Mouse (Mus musculus): ENCODE measurements around the gene Ncaph2.
A peak's percentile ranks its signal among the peaks of the same experiment; 100 is the strongest.

Gene Ncaph2

GRCm38 (mm10) chr15:89355241-89356187, at the start of gene Ncaph2, which contains the start of gene Lmf2:
Gene Ncaph2 (plus strand): TSS chr15:89355719.
Gene Lmf2 (minus strand): TSS chr15:89355659.
- peak; percentile 94 to 95 for DNase-seq (ENCODE audit: low spot score in 2 of 2)

GRCm38 (mm10) chr15:89305966-89306365, 49.6 kb upstream of the Ncaph2 start:
- DNase-seq (ENCODE audit: low spot score in 2 of 2): no peak

- no peak for DNase-seq (ENCODE audit: low spot score in 2 of 2)
These were observed 48.1 kb upstream of the Ncaph2 start for GRCm38 (mm10) chr15:89307461-89307860.

- no peak for DNase-seq (ENCODE audit: low spot score in 2 of 2)
These were observed 46.9 kb upstream of the Ncaph2 start for GRCm38 (mm10) chr15:89308406-89309139.

GRCm38 (mm10) chr15:89309962-89310498, 45.5 kb upstream of the Ncaph2 start:
- no peak for DNase-seq (ENCODE audit: low spot score in 2 of 2)

GRCm38 (mm10) chr15:89313359-89313758, 42.2 kb upstream of the Ncaph2 start:
- DNase-seq (ENCODE audit: low spot score in 2 of 2): no peak

GRCm38 (mm10) chr15:89314107-89314506, 41.4 kb upstream of the Ncaph2 start:
- no peak for DNase-seq (ENCODE audit: low spot score in 2 of 2)

- DNase-seq (ENCODE audit: low spot score in 2 of 2): peak in 1 of 2 experiments; percentile 38
These were observed 40.9 kb upstream of the Ncaph2 start for GRCm38 (mm10) chr15:89314511-89315189.

GRCm38 (mm10) chr15:89315190-89315731, 40.3 kb upstream of the Ncaph2 start, which contains the start of gene Sbf1:
Gene Sbf1 (minus strand): TSS chr15:89315311.
- peak; percentile 99 for DNase-seq (ENCODE audit: low spot score in 2 of 2)

GRCm38 (mm10) chr15:89316146-89316545, 39.4 kb upstream of the Ncaph2 start:
- no peak for DNase-seq (ENCODE audit: low spot score in 2 of 2)

- no peak for DNase-seq (ENCODE audit: low spot score in 2 of 2)
These were observed 34.3 kb upstream of the Ncaph2 start for GRCm38 (mm10) chr15:89321264-89321663.

- no peak for DNase-seq (ENCODE audit: low spot score in 2 of 2)
These were observed 32.6 kb upstream of the Ncaph2 start, which contains the start of gene Adm2 for GRCm38 (mm10) chr15:89322670-89323522. Gene Adm2 (plus strand): TSS chr15:89322720.

GRCm38 (mm10) chr15:89323656-89324055, 31.9 kb upstream of the Ncaph2 start:
- no peak for DNase-seq (ENCODE audit: low spot score in 2 of 2)

- no peak for DNase-seq (ENCODE audit: low spot score in 2 of 2)
These were observed 29.1 kb upstream of the Ncaph2 start for GRCm38 (mm10) chr15:89326441-89326840.

GRCm38 (mm10) chr15:89334271-89334670, 21.2 kb upstream of the Ncaph2 start, which contains the start of gene Miox:
Gene Miox (plus strand): TSS chr15:89334398.
- no peak for DNase-seq (ENCODE audit: low spot score in 2 of 2)

- DNase-seq (ENCODE audit: low spot score in 2 of 2): no peak
These were observed 20.6 kb upstream of the Ncaph2 start for GRCm38 (mm10) chr15:89334774-89335537.

GRCm38 (mm10) chr15:89336422-89336821, 19.1 kb upstream of the Ncaph2 start:
- DNase-seq (ENCODE audit: low spot score in 2 of 2): no peak

- no peak for DNase-seq (ENCODE audit: low spot score in 2 of 2)
These were observed 15.8 kb upstream of the Ncaph2 start for GRCm38 (mm10) chr15:89339696-89340095.

GRCm38 (mm10) chr15:89340136-89340535, 15.4 kb upstream of the Ncaph2 start:
- no peak for DNase-seq (ENCODE audit: low spot score in 2 of 2)

All from heart, adult 9 months (tissue).